Mouse (Mus musculus) heart, embryonic 10.5 days (tissue): ENCODE data around the gene Bcl9l. TPM values are rescaled to one million over a fixed set of nuclear protein-coding genes. Genes with fewer than 3 reads are reported as not detected.

Experiments
- DNase-seq: peaks from one replicate; pipeline ENCODE4 v3.0.0-alpha.2; 2017; ENCODE audit warnings: low spot score
- H3K27ac ChIP-seq: fragments of 300-500 bp; sonication (generic); 2 replicates; pipeline ENCODE4 v1.5.1; 2016; ENCODE audit warnings: mild to moderate bottlenecking
- H3K27me3 ChIP-seq: fragments of 300-500 bp; sonication (generic); 2 replicates; pipeline ENCODE4 v1.6.1; 2016; ENCODE audit warnings: mild to moderate bottlenecking; ENCODE audit not compliant: poor library complexity, insufficient read depth, severe bottlenecking
- H3K36me3 ChIP-seq: fragments of 300-500 bp; sonication (generic); 2 replicates; pipeline ENCODE4 v1.6.1; 2016; ENCODE audit warnings: mild to moderate bottlenecking, moderate library complexity
- H3K4me1 ChIP-seq: fragments of 300-500 bp; sonication (generic); 2 replicates; pipeline ENCODE4 v1.6.1; 2016; ENCODE audit warnings: mild to moderate bottlenecking
- H3K4me3 ChIP-seq: fragments of 300-500 bp; sonication (generic); 2 replicates; pipeline ENCODE4 v1.5.1; 2016; ENCODE audit warnings: mild to moderate bottlenecking, moderate library complexity
- H3K9me3 ChIP-seq: fragments of 300-500 bp; sonication (generic); 2 replicates; pipeline ENCODE4 v1.6.1; 2016; ENCODE audit warnings: mild to moderate bottlenecking, moderate library complexity
- WGBS: fragments of 180-500 bp; shearing (Covaris S2); methylation state at CpG from one replicate; pipeline ENCODE4 v1.1.7; 2016; 5-methylcytosine and 5-hydroxymethylcytosine counted together
- polyA plus RNA-seq: library from polyadenylated mRNA; unstranded; fragments of >200 nt; fragmentation: Nextera tagmentation; extraction: Ambion mirVana; gene quantifications from 2 replicates; pipeline ENCODE4 v1.2.1, GENCODE M21; 2016

Gene Bcl9l
- polyA plus RNA-seq, 1 experiment from 2014 or later = 9.6 TPM

- peaks cover under 1% of the 10 kb centered on the region; the same call in 1 of the 2 replicates for H3K36me3 ChIP-seq
- peak overlapping the region; percentile 96 for H3K27ac ChIP-seq
- no peaks in the 10 kb centered on the region for H3K27me3 ChIP-seq
- H3K9me3 ChIP-seq = no peaks in the 10 kb centered on the region
- peak overlapping the region; percentile 97 for H3K4me3 ChIP-seq
- 5% methylated on average over 3 of the region's 3 CpGs for WGBS
- no peak for DNase-seq
- H3K4me1 ChIP-seq = peaks cover 90% of the 10 kb centered on the region
Observed at GRCm38 (mm10) chr9:44486335-44486734, 3.7 kb downstream of the Bcl9l start.

GRCm38 (mm10) chr9:44486741-44487421, 4.3 kb downstream of the Bcl9l start:
- peaks cover 6% of the 10 kb centered on the region; the same call in 1 of the 2 replicates for H3K36me3 ChIP-seq
- H3K9me3 ChIP-seq = no peaks in the 10 kb centered on the region
- peaks cover 92% of the 10 kb centered on the region for H3K4me1 ChIP-seq
- H3K27me3 ChIP-seq = no peaks in the 10 kb centered on the region
- no peak for DNase-seq
- H3K27ac ChIP-seq = peak overlapping the region; percentile 96
- WGBS = 14% methylated on average over 15 of the region's 15 CpGs
- H3K4me3 ChIP-seq = peak overlapping the region; percentile 97

- WGBS = 5% methylated on average over 7 of the region's 7 CpGs
- no peaks in the 10 kb centered on the region for H3K9me3 ChIP-seq
- peaks cover 9% of the 10 kb centered on the region; the same call in 1 of the 2 replicates for H3K36me3 ChIP-seq
- H3K4me1 ChIP-seq = peaks cover 92% of the 10 kb centered on the region
- H3K27ac ChIP-seq = peak overlapping the region; percentile 96
- DNase-seq = no peak
- peak overlapping the region; percentile 97 for H3K4me3 ChIP-seq
- H3K27me3 ChIP-seq = no peaks in the 10 kb centered on the region
Observed at GRCm38 (mm10) chr9:44487441-44487840, 4.8 kb downstream of the Bcl9l start.

GRCm38 (mm10) chr9:44488416-44488815, 5.8 kb downstream of the Bcl9l start:
- no peak for DNase-seq
- peak overlapping the region; percentile 97 for H3K4me3 ChIP-seq
- WGBS = 18% methylated on average over 8 of the region's 8 CpGs
- H3K9me3 ChIP-seq = no peaks in the 10 kb centered on the region
- peaks cover 99% of the 10 kb centered on the region for H3K4me1 ChIP-seq
- peaks cover 9% of the 10 kb centered on the region; the same call in 1 of the 2 replicates for H3K36me3 ChIP-seq
- no peaks in the 10 kb centered on the region for H3K27me3 ChIP-seq
- H3K27ac ChIP-seq = peak overlapping the region; percentile 96

- WGBS = 10% methylated on average over 5 of the region's 5 CpGs
- DNase-seq = no peak
- peaks cover 9% of the 10 kb centered on the region; the same call in 1 of the 2 replicates for H3K36me3 ChIP-seq
- H3K27ac ChIP-seq = peak overlapping the region; percentile 96
- no peaks in the 10 kb centered on the region for H3K27me3 ChIP-seq
- peak overlapping the region; percentile 97 for H3K4me3 ChIP-seq
- H3K4me1 ChIP-seq = peaks cover 100% of the 10 kb centered on the region
- no peaks in the 10 kb centered on the region for H3K9me3 ChIP-seq
Observed at GRCm38 (mm10) chr9:44488855-44489381, 6.3 kb downstream of the Bcl9l start.

GRCm38 (mm10) chr9:44489651-44490085, 7.0 kb downstream of the Bcl9l start:
- H3K9me3 ChIP-seq = no peaks in the 10 kb centered on the region
- H3K27ac ChIP-seq = peak overlapping the region; percentile 96
- H3K36me3 ChIP-seq = peaks cover 9% of the 10 kb centered on the region; the same call in 1 of the 2 replicates
- H3K27me3 ChIP-seq = no peaks in the 10 kb centered on the region
- no peak for DNase-seq
- H3K4me1 ChIP-seq = peaks cover 100% of the 10 kb centered on the region
- 2% methylated on average over 17 of the region's 17 CpGs for WGBS
- H3K4me3 ChIP-seq = peak overlapping the region; percentile 97

- Histone ChIP-seq H3K36me3 (peaks cover 9% of the 10 kb centered on the region; the same call in 1 of the 2 replicates), H3K27ac (peak overlapping the region; percentile 96), H3K9me3 (no peaks in the 10 kb centered on the region), H3K27me3 (no peaks in the 10 kb centered on the region), H3K4me1 (peaks cover 100% of the 10 kb centered on the region), H3K4me3 (peak overlapping the region; percentile 97)
- 10% methylated on average over 17 of the region's 17 CpGs for WGBS
- no peak for DNase-seq
Observed at GRCm38 (mm10) chr9:44490086-44490967, 7.7 kb downstream of the Bcl9l start.

GRCm38 (mm10) chr9:44491351-44491750, 8.7 kb downstream of the Bcl9l start:
- DNase-seq = no peak
- Histone ChIP-seq H3K27me3 (no peaks in the 10 kb centered on the region), H3K36me3 (peaks cover 9% of the 10 kb centered on the region; the same call in 1 of the 2 replicates), H3K9me3 (no peaks in the 10 kb centered on the region), H3K4me3 (no peak overlapping the region), H3K27ac (peak overlapping the region; percentile 96; the same call in 1 of the 2 replicates), H3K4me1 (peaks cover 100% of the 10 kb centered on the region)
- 64% methylated on average over 10 of the region's 10 CpGs for WGBS

- WGBS = 52% methylated on average over 17 of the region's 17 CpGs
- peaks cover 9% of the 10 kb centered on the region; the same call in 1 of the 2 replicates for H3K36me3 ChIP-seq
- DNase-seq = no peak
- H3K4me3 ChIP-seq = peak overlapping the region; percentile 27; the same call in 1 of the 2 replicates
- peak overlapping the region; percentile 82 for H3K27ac ChIP-seq
- no peaks in the 10 kb centered on the region for H3K9me3 ChIP-seq
- peaks cover 100% of the 10 kb centered on the region for H3K4me1 ChIP-seq
- no peaks in the 10 kb centered on the region for H3K27me3 ChIP-seq
Observed at GRCm38 (mm10) chr9:44492631-44493461, 10.2 kb downstream of the Bcl9l start.

- Histone ChIP-seq H3K36me3 (peaks cover 9% of the 10 kb centered on the region; the same call in 1 of the 2 replicates), H3K4me1 (peaks cover 100% of the 10 kb centered on the region), H3K9me3 (no peaks in the 10 kb centered on the region), H3K4me3 (peak overlapping the region; percentile 29), H3K27me3 (no peaks in the 10 kb centered on the region), H3K27ac (peak overlapping the region; percentile 82)
- 34% methylated on average over 11 of the region's 11 CpGs for WGBS
- no peak for DNase-seq
Observed at GRCm38 (mm10) chr9:44494261-44494862, 11.7 kb downstream of the Bcl9l start.

GRCm38 (mm10) chr9:44494863-44495809, 12.5 kb downstream of the Bcl9l start:
- peaks cover 100% of the 10 kb centered on the region for H3K4me1 ChIP-seq
- H3K27ac ChIP-seq = peak overlapping the region; percentile 82
- peaks cover 9% of the 10 kb centered on the region; the same call in 1 of the 2 replicates for H3K36me3 ChIP-seq
- no peaks in the 10 kb centered on the region for H3K9me3 ChIP-seq
- H3K27me3 ChIP-seq = no peaks in the 10 kb centered on the region
- 0 out of 2 replicates have a peak overlapping the region, but pooled peaks have one; percentile 12 for H3K4me3 ChIP-seq
- DNase-seq = no peak
- 34% methylated on average over 9 of the region's 9 CpGs for WGBS
